Mouse (Mus musculus) E14TG2a.4 (cell line): Measurements from ENCODE around the gene Baiap2l1.

Source experiments
- CTCF ChIP-seq: conservative IDR thresholded peaks from 2 replicates; pipeline ENCODE4 v1.5.1; 2014; ENCODE audit warnings: low read length
- NANOG ChIP-seq: IDR thresholded peaks from 2 replicates; pipeline ENCODE4 v1.6.1; 2014; ENCODE audit warnings: borderline replicate concordance, low read length, mixed read lengths
- POU5F1 ChIP-seq: IDR thresholded peaks from 2 replicates; pipeline ENCODE4 v1.6.1; 2014; ENCODE audit warnings: low read length, borderline replicate concordance

DNA sequence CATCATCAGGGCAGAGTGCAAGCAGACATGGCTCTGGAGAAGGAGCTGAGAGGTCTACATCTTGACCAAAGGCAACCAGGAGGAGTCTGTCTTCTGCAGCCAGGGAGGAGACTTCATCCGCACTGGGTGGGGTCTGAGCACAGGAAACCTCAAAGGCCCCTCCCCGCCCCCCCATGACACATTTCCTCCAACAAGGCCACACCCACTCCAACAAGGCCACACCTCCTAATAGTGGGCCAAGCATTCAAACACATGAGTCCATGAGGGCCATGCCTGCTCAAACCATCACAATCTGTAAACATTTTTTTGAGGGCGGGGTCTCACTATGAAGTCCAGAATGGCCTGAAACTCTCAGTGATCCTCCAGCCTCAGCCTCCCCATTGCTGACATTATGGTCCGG is 21.5 kb upstream of the Baiap2l1 start:
- TF ChIP-seq CTCF (no peak), POU5F1 (no peak), NANOG (no peak)
